Mouse (Mus musculus) cerebellum, adult 2 months (tissue): ENCODE measurements at regions not wholly inside any gene's neighbourhood (a gene's known extent, or its start where the extent isn't known, plus 50 kb on each side); places are given as distances from the start of the nearest gene placed in this dataset.

ENCODE experiments used
- CTCF ChIP-seq: fragments of 200-500 bp; IDR thresholded peaks from 2 replicates; pipeline ENCODE4 v1.5.1; 2011; ENCODE audit warnings: low read depth, mild to moderate bottlenecking, control low read depth, low read length, moderate library complexity, borderline replicate concordance; ENCODE audit not compliant: insufficient read depth
- POLR2A ChIP-seq: fragments of 200-500 bp; IDR thresholded peaks from 2 replicates; pipeline ENCODE4 v1.6.1; 2011; ENCODE audit warnings: low read length, control low read depth, borderline replicate concordance; ENCODE audit not compliant: insufficient read depth

GRCm38 (mm10) chr2:173442056-173442455, 80.3 kb upstream of the 1700021F07Rik start:
- TF ChIP-seq CTCF (no peak), POLR2A (no peak)
